Mouse (Mus musculus): ENCODE data around the gene Slc50a1.
A peak's percentile ranks its signal among the peaks of the same experiment; 100 is the strongest.

Gene Slc50a1

DNA sequence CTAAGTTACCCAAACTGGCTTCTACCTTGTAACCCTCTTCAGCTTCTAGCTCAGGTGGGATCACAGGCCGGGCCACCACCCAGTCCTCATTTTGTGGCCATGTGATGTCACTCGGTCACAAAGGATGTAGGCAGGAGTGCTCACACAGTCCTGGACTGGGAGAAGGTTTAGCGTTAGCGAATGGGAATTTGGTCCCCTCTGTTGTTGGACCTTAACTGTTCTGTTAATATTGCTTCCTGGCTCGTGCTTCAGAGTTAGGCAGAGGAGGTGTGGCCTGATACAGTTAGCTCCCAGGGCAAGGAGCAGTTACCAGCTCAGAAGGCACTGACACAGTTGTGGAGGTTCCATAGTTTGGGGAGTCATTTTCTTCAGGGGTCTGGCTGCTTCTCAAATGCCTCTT, 23.8 kb upstream of the Slc50a1 start:
- DNase-seq (ENCODE audit: low spot score): no peak

DNA sequence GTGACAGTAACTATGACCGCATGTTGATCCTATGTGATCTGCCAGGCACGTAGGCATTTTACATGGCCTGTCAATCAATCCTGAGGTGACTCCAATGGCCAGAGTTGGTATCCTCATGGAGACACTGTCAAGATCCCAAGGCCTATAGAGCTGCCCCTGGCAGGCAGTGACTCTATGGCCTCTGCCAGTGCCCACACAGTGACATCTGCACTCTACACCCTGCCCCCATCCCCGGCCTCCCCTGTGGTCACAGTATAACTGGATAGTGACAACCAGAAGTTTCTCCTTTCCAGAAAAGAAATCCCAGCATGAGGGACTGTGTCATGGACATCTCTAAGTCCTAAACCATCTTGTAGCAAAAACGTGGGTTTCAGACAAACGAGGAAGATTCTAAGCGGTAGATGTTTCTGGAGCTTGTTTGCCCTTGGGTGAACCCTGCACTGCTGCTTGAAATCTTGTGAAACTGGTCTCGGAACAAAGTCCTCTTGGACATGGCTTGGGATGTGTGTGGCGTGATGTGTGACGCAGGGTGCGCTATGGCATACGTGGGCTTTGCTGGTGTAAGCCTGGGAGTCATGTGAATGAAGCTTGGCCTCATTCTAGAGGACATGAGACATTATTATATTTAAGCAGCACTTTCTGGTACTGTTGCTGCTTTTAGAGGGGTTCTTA, 23.0 kb upstream of the Slc50a1 start:
- no peak for DNase-seq (ENCODE audit: low spot score)

DNA sequence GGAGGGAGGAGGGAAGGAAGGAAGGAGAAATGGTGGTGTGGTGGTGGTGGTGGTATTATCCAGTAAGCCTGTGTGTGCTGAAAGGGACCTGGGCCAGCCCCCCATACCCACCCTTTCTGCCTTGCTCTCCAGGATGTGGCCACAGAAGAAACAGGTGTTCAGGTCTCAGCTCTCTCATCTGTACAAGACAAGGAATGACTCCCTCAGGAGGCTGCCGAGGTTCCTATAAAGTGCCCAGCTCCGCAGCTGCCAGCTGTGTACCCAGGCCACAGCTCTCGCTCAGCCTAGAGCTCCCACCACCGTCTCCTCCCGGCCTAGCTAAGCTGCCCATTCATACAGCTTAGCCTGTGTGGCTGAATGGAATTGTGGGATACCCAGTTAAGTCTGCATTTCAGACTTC, 21.9 kb upstream of the Slc50a1 start:
- no peak for DNase-seq (ENCODE audit: low spot score)

DNA sequence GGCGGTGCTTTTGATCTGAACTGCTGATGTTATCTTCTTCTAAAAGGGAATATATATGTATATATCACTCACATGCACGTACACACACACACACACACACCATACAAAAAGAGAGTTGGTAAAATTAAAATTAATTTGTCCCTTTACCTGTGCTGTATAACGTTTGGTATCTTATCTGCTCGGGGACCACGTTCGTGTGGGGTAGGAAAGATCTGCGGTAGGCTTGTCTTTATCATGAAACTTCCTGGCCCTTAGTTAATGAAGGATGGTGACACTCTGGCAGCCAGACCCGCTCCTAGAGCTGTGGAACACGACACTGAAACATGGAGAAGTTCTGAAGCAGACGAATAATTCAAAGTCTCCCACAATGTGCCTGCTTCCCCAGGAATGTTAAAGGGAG, 21.5 kb upstream of the Slc50a1 start:
- DNase-seq (ENCODE audit: low spot score): no peak

DNA sequence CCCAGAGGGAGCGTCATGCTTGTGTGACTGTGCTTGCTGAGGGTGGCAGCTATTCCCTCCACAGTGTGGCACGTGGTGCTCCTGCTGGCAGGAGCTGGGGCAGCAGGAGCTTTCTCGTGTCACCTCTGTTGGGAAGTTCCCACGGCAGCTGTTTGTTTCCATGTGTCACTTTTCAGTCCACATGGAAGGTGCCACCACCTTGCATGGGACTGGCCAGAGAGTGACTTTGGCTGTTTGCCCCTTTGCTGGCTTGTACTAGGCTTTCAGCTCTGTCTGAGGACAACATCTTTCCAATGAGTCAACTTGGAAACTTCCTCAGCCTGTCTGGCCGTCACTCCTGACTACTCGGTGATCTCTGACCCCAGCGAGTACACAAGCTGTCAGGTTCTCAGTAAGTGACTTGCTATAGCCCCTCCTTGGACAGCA, 18.1 kb upstream of the Slc50a1 start:
- no peak for DNase-seq (ENCODE audit: low spot score)

DNA sequence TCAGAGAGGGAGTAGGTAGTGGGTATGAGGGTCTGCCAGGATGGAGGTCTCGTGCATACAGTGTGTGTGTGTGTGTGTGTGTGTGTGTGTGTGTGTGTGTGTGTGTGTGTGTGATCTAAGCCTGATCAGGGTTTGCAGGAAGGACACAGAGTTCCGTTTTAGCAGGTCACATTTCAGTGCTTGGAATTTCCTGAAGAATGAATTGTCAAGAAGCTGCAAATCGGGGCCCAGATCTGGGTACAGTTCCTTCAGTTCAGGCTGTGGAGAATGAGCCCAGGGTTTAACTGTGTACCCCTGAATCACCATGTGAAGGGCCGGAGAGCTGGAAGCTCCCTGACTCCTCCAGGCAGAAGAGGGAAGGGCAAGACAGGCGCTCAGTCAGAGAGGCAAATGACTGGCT, 16.9 kb upstream of the Slc50a1 start:
- DNase-seq (ENCODE audit: low spot score): no peak

DNA sequence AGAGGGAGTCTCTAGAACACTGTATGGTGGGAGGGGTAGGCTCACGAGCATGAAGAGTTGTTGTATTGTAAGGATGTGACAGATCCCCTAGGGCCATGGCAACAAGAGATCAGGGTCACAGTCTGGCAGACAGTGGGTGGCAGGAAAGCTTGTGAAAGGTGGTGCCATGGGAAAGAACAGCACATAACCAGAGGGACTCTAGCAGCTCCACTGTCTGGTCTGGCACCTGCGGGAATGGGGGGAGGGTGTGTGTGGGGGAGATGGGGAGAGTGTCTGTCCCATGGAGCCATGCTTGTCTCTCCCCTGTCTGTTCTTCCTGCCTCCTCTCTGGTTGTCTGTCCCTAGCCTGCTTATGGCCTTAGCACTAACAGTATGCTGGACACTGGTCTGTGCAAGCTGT, 15.2 kb upstream of the Slc50a1 start:
- DNase-seq (ENCODE audit: low spot score): no peak

DNA sequence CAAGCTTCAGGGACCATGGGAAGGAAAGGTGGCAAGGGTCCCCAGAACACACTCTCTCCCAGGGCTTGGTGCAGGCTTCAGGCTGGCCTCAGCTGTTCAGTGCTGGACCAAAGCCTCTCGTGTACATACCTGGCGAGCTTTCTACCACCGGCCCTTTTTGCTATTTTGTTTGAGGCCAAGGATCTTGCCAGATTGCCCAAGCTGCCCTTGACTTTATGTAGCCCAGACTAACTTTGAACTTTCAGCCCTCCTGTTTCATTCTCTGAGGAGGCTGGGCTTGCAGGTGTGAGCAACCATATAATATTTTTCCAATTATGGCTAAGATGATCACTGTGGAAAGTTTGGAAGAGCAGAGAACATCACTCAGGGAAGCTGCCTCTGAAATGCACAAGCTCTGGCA, 13.9 kb upstream of the Slc50a1 start:
- DNase-seq (ENCODE audit: low spot score): no peak

DNA sequence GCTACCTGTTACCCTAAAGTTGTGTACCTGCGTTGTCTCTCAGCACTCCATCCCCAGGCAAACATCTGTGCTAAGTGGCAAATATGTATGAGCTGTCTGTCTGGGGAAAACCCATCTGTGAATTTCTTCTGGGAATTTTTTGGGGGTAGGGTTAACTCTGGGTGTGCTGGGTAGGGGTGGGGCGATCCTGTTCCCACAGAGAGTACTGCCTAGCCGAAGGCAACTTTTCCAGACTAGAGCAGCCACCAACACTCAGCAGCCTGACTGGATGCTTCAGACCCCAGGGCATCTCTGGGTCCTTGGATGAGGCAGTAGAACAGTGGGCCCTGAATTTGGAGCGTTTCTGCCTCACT, 11.9 kb upstream of the Slc50a1 start:
- no peak for DNase-seq (ENCODE audit: low spot score)

DNA sequence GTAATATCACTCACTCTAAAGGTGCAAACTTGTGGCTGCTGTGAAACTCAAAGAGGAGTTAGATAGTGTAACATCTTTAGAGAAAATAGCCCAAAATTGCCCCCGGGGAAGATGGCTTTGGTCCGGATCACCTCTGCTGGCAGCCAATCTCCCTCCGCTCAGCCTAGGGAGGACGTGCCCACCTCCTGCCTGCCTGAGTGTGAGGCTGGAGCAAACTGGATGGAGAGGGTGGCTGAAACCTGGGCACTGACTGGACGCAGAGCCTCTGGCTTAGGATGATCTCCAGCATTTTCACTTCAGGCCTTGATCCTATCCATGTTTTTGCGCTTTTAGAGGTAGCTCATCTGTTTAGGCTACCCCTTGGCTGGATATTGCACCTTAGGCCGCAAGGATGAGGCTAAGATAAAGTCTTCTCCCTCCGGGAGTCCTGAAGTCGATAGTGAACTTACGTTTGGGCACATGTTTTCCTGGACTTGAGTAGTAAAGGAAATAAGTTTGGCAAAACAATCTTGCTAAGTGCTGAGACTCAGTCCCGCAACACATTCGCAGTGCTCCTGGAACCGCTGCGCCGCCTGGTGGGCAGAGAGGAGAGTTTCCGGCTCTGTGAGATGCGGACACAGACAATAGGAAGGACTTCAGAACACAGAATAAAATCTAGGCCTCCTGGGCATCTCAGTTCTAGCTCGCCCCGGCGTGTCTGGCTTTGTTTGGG, 11.4 kb upstream of the Slc50a1 start:
- DNase-seq (ENCODE audit: low spot score): peak; percentile 70

DNA sequence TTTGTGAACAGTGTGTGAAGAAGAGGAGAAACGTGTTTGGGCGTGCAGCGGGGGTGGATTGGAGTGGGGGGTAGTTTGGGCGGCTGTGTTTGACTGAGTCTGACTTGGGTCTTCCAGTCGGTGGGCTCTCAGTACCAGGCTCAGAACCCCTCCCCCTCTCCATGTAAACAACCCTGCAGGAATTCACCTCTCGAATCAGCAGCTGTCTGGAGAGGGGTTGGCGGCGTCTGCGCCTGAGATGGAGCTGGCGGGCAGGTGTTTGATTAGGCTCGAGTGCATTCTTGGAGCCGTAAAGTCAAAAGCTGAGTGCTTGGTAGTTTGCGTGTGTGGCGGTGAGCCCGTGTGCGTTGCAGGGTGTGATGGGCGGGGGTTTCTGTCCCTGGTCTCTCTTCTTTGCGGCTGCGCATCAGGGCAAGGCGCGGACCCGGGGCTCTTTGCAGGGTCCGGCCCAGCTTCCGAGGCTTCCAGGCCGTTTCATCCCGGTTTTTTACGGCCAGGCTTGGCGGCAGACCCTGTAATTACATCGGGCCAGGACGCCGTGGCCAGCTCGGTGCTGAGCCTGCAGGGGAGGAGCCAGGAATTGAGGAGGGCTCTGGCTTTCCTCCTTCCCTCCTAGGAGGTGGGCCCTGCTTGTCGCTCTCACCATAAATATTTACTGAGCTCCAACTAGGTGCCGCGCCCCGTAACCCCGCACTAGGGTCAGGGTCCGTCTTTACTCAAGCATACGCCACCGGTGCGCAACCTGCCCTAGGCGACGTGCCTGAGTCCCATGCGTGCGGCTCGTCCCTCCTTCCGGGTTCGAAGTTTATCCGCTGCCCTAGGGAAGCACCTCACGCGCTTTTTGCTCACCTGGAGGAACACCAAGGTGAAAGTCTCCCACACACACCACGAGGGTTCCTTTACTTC, 10.5 kb upstream of the Slc50a1 start, which contains the start of gene Efna1:
Gene Efna1 (minus strand): TSS at position 537 of the 906 bp plus-strand sequence.
- no peak for DNase-seq (ENCODE audit: low spot score)

DNA sequence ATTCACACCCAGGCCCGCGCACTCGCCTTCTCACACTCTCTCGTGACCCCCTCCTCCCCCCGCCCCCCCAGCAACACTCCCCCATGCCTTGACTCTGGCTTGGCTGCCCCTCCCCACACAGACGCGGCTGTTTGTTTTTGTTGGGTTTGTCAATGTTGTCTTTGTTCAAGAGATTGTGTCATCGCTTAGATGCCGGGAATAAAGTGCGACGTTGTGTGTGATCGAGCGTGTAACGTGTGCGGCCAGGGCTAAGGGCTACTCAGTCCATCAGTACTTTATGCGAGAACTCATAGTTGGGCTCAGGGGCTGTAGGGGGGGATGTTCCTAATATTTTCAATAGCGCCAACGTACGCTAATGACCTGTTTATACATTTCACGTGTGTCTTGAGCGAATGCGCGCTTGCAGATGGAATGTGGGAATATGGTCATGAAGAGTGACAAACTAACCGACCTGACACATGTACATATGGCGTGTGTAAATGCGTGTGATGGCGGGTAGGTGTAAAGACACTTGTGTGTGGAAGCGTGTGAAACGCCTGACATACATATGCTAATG, 9.8 kb upstream of the Slc50a1 start:
- DNase-seq (ENCODE audit: low spot score): no peak

DNA sequence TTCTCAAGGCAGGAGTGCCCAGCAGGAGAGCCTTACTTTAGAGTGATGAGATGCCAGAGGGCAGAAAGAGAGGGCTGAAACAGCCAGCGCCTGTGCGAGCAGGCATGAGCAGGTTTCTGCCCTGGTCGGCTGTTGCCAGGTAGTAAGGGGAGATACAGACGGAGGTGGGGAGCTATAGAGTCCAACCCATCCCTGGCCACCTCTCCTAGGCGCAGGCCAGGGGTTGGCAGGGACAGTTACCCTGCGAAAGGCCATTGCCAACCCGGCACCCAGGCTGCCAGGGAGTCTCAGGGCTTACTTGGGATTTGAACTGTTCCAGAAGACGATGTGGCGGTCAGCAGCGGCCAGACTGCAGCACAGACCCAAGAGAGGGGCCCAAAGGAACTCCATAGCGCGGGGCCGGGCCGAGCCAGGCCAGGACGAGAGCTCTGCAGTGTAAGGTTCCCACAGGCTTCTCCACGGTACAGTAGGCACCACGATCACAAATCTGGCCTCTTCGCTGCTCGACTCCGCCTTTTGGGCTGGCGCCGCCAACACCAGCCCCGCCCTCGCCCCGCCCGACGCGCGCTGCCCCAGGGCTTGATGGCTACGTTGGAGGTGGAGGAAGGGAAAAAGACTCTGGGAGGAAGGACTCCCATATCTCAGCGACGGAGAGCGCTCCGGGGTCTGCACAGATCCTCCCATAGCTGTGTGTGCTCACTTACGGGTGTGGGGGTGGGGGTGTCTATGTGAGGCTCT, 9.0 kb upstream of the Slc50a1 start:
- DNase-seq (ENCODE audit: low spot score): peak; percentile 59

DNA sequence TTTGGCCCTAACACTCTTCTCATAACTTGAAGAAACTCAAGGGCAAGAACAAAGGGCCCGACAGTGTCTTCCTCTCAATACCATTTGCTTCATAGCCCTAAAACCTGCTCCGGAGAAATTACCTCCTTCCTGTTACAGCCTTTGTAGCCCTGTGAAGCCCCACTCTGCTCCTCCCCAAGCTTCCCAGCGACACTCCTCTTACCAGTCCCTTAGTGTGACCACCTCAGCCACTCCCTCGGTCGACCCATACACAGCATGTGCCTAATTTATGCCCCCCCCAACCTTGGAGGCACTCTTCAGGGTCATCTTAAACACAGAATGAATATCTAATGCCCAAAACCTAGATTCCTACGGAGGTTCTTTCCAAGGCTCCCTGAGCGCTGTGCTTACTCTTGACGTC, 8.3 kb upstream of the Slc50a1 start:
- no peak for DNase-seq (ENCODE audit: low spot score)

DNA sequence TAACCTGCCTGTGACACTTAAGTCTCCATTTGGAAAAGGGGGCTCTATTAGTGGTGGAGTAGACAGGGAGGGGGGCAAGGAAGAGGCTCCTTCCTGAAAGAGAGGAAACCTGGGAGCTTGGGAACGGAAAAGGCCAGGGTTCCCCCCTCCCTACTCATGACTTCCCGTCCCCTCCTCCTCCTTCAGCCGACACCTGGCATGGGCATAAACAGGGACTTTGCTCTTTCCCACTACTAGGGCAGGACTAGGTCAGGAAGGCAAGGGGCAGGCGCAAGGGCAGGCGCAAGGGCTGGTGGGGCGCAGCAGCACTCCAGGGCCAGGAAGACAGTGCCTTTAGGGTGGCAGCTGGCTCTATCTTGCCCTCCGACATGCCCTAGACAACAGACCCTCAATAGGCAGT, 7.7 kb upstream of the Slc50a1 start:
- DNase-seq (ENCODE audit: low spot score): no peak

DNA sequence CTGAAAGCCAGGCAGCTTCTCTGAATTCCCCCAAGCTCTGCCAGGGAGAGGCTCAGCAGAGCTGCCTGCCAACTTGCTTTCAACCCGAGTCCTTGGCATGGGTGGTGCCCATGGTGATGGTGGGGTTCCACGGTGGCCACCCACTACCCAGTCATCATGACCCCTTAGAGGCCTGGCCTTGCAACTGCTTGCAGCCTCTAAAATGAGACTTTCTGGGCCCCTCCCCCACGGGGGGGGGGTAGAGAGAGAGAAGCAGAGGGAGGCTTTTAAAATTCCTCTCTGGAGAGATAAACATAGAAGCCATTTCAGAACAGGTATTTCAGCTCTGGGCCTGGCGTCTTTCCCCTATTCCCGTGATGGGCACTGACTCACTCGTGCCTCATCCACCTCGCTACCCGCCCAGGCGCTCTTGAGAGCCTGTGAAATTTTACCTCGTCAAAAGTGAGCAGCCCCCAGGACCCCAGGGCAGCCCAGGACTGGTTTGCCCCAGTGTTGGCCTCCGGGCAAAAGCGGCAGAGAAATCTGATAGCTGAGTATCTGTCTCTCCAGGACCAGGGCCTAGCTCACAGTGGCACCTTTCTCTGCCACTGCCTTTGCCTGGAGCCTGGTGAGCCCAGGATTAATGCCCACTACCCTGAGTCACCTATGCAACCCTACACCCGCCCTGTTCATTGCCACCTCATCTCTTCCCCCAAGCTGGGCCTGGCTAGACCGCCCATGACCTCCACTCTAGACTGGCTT, 7.1 kb upstream of the Slc50a1 start:
- DNase-seq (ENCODE audit: low spot score): no peak

DNA sequence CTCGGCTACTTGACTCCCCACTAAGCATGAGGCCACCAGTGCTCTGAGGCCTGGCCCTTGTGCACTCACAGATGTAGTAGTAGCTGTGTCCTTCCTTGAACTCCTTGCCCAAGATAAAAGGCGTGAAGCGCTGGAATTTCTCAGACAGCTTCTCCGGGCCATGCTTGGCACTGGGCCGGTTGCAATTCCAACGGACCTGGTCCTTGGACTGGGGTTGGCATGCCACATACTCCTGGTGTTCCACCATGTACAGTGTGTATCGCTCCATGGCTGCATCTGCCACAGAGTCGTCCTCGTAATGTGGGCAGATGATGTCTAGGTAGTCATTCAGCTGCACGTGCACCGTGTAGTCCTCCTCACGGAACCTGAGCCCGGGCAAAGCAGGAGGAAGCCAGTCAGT, 5.7 kb upstream of the Slc50a1 start:
- DNase-seq (ENCODE audit: low spot score): no peak

DNA sequence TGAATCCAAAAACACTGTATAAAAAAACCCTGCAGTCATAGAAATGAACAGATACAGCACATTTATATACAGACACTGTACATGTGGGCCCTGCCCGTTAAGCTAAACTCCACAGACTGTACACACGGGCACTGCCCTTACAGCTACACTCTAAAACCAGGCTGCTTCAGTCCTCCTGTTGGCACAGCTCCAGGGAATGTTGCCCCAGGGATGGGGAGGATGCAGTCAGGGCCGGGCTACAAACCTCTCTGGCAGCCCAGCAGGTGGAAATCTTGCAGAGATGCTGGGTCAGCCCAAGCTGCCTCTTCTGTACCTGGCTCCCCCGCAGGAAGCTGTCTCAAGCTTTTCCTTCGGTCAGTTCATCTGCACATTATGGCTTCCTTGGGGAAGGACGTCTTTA, 1.4 kb upstream of the Slc50a1 start:
- DNase-seq (ENCODE audit: low spot score): no peak

DNA sequence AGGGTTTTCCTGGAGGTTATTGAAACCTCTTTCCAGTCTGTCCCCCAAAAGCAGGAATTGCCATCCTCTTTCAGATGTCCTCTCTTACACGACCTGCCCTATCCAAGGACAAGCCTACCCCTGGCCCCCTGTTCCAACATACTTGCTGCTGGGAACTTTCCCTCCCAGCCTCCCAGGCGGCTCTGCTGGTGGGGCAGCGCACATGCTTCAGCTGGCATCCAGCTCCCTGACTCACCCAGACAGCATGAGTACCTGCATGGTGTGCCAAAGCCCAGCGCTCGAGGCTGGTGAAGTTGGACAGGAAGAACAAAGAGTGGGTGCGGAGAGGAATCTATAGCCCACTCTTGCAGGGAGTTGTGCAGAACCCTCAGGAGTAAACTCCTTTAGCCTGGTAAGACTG, 521 bp upstream of the Slc50a1 start:
- DNase-seq (ENCODE audit: low spot score): no peak

DNA sequence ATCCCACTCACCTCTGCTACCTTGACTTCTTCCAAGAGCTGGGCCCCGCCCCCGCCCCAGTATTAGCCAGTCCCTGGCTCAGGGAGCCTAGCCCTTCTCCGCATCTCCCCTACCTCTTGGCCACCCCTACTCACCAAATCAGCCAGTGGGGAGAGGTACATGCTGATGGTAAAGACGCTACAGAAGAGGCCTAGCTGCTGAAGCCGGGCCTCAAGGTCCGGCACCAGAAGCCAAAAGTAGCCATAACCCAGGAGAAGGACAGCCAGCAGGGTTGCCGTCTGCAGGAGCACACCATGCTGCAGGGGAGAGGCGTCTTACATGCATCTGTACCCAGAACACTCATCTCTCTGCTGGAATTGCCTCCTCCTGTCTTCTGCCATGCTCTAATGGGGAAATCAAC, 1.5 kb downstream of the Slc50a1 start:
- DNase-seq (ENCODE audit: low spot score): no peak

DNA sequence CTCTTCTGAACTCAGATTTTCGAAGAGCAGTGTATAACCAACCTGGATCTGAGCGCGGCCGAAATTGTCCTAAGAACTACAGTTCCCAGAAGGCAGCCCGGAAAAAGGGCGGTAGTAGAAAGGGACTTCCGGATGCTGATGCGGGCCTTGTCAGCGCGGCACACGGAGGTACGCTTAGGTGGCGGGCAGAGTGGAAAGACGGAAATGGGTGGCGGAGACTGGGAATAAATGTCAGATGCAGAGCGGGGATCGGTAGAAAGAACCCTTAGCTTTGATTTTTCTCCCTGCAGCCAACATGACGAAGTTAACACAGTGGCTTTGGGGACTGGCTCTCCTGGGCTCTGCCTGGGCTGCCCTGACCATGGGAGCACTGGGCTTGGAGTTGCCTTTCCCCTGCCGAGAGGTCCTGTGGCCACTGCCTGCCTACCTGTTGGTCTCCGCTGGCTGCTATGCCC, 3.9 kb downstream of the Slc50a1 start:
- no peak for DNase-seq (ENCODE audit: low spot score)

Measured in urinary bladder, postnatal 10 days (tissue).